Mouse (Mus musculus): ENCODE measurements around the gene Gdpd5. TPM values are rescaled to one million over a fixed set of nuclear protein-coding genes. Genes with fewer than 3 reads are reported as not detected.

The Gdpd5 gene
- total and polyA plus RNA-seq, 2 experiments from 2014 or later = 28.9 to 35.9 TPM

DNA sequence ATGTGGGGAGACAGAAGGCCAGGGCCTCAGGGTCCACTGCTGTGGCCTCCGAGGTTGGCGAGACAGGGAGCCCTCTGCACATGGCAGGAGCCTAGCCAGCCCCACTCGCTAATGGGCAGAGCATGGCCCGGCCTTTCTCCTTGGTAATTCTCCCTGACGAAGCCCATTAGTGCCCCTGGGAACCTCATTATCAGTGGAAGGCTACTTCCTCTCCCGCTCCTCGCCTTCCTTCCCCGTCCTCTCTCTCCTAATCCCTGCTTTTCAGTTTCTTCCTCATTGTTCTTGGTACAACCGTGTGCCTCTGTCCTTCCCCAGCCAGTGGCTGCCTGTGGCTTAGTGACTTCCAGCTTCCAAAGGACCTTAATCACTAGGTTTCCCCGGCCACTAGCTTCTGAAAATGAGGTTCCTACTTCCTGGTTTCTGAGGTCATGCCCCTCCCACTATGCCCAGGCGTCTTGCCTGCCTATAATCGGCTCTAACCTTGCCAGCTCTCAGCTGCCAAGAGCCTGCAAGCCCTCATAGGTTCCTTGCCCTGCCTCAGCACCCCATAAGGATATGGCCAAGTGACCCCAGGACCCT lies 53.5 kb downstream of the Gdpd5 start:
- no peak overlapping the region for H3K4me2 ChIP-seq (ENCODE audit: low read depth, low read length)
- TF ChIP-seq EP300 (IDR thresholded peaks at IDR 0.05; ENCODE audit: low read depth) (no peak), CTCF (IDR thresholded peaks at IDR 0.05; ENCODE audit: low read depth) (no peak)
- DNase-seq (ENCODE audit: low spot score) (no peak), ATAC-seq (ENCODE audit: insufficient read depth, low read depth) (no peak)
- H3K27ac ChIP-seq (ENCODE audit: low read depth) = peak overlapping the region; percentile 11; the same call in 1 of the 2 replicates
- H3K4me1 ChIP-seq (ENCODE audit: control insufficient read depth, insufficient read depth) = peaks cover 21% of the 10 kb centered on the region
- H3K4me3 ChIP-seq (ENCODE audit: low read depth, low read length) = no peak overlapping the region
- H3K9me3 ChIP-seq (replicated peaks; ENCODE audit: control insufficient read depth, low read length) = no peaks in the 10 kb centered on the region
- no peak overlapping the region for H3K9ac ChIP-seq (replicated peaks; ENCODE audit: low read depth, low read length)
- peaks cover 10% of the 10 kb centered on the region; the same call in 1 of the 2 replicates for H3K36me3 ChIP-seq (replicated peaks; ENCODE audit: control insufficient read depth, insufficient read depth, low read length)
- 57% methylated on average over 12 of the region's 12 CpGs for WGBS
- H3K27me3 ChIP-seq (ENCODE audit: control insufficient read depth, insufficient read depth, low read length) = no peaks in the 10 kb centered on the region

DNA sequence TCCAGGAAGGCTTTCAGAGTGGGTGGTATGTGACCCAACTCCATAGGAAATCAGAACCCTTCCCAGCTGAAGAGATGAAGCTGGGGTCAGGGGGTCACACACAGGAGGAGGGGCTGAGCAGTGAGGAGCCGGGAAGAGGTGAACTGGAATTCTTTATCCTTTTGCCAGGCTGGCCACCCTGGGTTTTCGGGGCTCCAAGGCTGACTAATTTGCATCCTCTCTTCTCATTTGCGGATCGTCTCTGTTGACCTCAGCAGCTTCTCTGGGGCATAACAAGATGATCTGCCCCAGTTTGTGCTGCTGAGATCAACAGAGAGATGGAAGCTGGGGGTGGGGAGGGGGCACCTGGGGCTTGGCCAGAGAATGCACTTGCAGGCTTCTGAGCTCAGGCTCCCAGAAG lies 55.3 kb downstream of the Gdpd5 start:
- Histone ChIP-seq H3K4me1 (ENCODE audit: control insufficient read depth, insufficient read depth) (peaks cover 27% of the 10 kb centered on the region), H3K27me3 (ENCODE audit: control insufficient read depth, insufficient read depth, low read length) (no peaks in the 10 kb centered on the region), H3K9me3 (replicated peaks; ENCODE audit: control insufficient read depth, low read length) (no peaks in the 10 kb centered on the region), H3K27ac (ENCODE audit: low read depth) (no peak overlapping the region), H3K9ac (replicated peaks; ENCODE audit: low read depth, low read length) (no peak overlapping the region), H3K4me3 (ENCODE audit: low read depth, low read length) (no peak overlapping the region), H3K4me2 (ENCODE audit: low read depth, low read length) (no peak overlapping the region), H3K36me3 (replicated peaks; ENCODE audit: control insufficient read depth, insufficient read depth, low read length) (peaks cover 10% of the 10 kb centered on the region; the same call in 1 of the 2 replicates)
- WGBS = 66% methylated on average over 4 of the region's 4 CpGs
- no peak for TF ChIP-seq EP300 (IDR thresholded peaks at IDR 0.05; ENCODE audit: low read depth)
- TF ChIP-seq CTCF (IDR thresholded peaks at IDR 0.05; ENCODE audit: low read depth) = no peak
- ATAC-seq (ENCODE audit: insufficient read depth, low read depth) (no peak), DNase-seq (ENCODE audit: low spot score) (no peak)

DNA sequence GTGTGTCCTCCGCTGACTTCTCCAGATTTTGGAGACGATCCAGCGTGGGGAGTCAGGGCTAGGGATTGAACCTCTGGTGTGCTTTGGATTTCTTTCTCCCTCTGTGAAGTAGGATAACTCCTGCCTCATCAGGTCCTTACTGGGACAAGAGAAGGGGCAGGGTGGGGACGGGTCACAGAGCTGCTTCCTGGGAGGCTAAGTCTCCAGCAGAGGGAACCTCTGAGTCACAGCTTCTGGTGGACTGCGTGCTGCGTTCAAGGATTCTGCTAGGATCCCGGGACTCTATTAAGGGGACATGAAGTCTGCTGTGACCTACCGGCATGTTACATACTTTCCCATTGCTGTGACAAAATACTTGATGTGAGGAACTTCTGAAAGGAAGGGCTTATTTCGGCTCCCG lies 57.7 kb downstream of the Gdpd5 start:
- H3K4me1 ChIP-seq (ENCODE audit: control insufficient read depth, insufficient read depth) = peaks cover 23% of the 10 kb centered on the region
- WGBS = 68% methylated on average over 10 of the region's 10 CpGs
- no peak for DNase-seq (ENCODE audit: low spot score)

DNA sequence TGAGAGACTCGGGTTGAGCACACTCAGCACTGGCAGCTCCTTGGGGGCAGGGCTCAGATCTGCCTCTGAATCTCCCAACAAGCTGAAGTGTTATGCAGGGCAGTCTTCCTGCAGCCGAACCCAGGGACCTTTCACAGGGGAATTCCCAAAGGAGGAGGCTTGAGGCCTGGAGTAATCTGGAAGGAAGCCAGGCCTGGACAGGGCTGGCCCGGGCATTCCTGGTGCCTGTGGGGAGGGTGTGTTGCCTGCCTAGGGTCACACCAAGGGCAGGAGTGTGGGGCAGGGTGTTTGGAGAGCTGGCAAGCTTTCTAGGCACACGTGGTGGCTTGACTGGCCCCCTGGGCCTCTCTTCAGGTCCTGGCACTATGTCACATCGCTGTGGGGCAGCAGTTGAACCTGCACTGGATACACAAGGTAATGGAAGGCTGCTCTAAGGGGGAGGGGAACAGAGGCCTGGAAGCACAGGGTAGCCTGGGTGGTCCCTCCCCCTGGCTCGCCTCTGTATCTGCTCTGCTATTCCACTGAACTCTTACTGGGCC lies 60.4 kb downstream of the Gdpd5 start:
- Histone ChIP-seq H3K4me3 (ENCODE audit: low read depth, low read length) (no peak overlapping the region), H3K36me3 (replicated peaks; ENCODE audit: control insufficient read depth, insufficient read depth, low read length) (peaks cover 16% of the 10 kb centered on the region), H3K27me3 (ENCODE audit: control insufficient read depth, insufficient read depth, low read length) (no peaks in the 10 kb centered on the region), H3K9me3 (replicated peaks; ENCODE audit: control insufficient read depth, low read length) (no peaks in the 10 kb centered on the region), H3K27ac (ENCODE audit: low read depth) (peak overlapping the region; percentile 84), H3K4me2 (ENCODE audit: low read depth, low read length) (peak overlapping the region; percentile 17; the same call in 1 of the 2 replicates), H3K4me1 (ENCODE audit: control insufficient read depth, insufficient read depth) (peaks cover 23% of the 10 kb centered on the region), H3K9ac (replicated peaks; ENCODE audit: low read depth, low read length) (peak overlapping the region; percentile 37; the same call in 1 of the 2 replicates)
- TF ChIP-seq EP300 (IDR thresholded peaks at IDR 0.05; ENCODE audit: low read depth) (peak; percentile 73), CTCF (IDR thresholded peaks at IDR 0.05; ENCODE audit: low read depth) (no peak)
- peak; percentile 97 for ATAC-seq (ENCODE audit: insufficient read depth, low read depth)
- WGBS = 8% methylated on average over 6 of the region's 6 CpGs
- peak; percentile 92 for DNase-seq (ENCODE audit: low spot score)

More for the DNA sequence above, 57.7 kb downstream of the Gdpd5 start:
- Histone ChIP-seq H3K4me3 (ENCODE audit: low read depth, low read length) (no peak overlapping the region), H3K4me2 (ENCODE audit: low read depth, low read length) (no peak overlapping the region), H3K27me3 (ENCODE audit: control insufficient read depth, insufficient read depth, low read length) (no peaks in the 10 kb centered on the region), H3K9me3 (replicated peaks; ENCODE audit: control insufficient read depth, low read length) (no peaks in the 10 kb centered on the region), H3K27ac (ENCODE audit: low read depth) (no peak overlapping the region), H3K9ac (replicated peaks; ENCODE audit: low read depth, low read length) (no peak overlapping the region), H3K36me3 (replicated peaks; ENCODE audit: control insufficient read depth, insufficient read depth, low read length) (peaks cover 10% of the 10 kb centered on the region; the same call in 1 of the 2 replicates)
- TF ChIP-seq CTCF (IDR thresholded peaks at IDR 0.05; ENCODE audit: low read depth) = peak; percentile 45
- TF ChIP-seq EP300 (IDR thresholded peaks at IDR 0.05; ENCODE audit: low read depth) = no peak
- no peak for ATAC-seq (ENCODE audit: insufficient read depth, low read depth)

DNA sequence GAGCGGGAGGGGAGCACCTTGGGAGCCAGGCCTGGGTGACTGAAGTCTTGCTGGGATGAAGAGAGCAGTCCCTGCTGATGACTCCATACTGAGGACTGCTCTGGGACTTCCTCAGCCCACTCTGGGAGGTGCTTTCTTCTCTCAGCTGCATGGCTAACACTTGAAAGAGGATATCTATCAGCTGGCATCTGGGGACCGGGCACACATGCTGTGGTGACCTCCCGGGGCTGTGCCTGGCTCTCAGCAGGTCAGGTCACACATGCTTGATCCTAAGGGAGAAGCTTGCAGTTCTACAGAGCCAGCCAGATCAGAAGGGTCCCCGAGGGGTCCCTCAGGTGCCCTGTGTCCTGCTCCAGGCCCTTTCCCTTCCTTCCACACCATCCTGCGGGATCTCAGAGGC lies 62.0 kb downstream of the Gdpd5 start:
- ATAC-seq (ENCODE audit: insufficient read depth, low read depth) (no peak), DNase-seq (ENCODE audit: low spot score) (no peak)
- TF ChIP-seq EP300 (IDR thresholded peaks at IDR 0.05; ENCODE audit: low read depth) (no peak), CTCF (IDR thresholded peaks at IDR 0.05; ENCODE audit: low read depth) (no peak)
- H3K4me2 ChIP-seq (ENCODE audit: low read depth, low read length) = no peak overlapping the region
- WGBS = 46% methylated on average over 5 of the region's 5 CpGs
- no peaks in the 10 kb centered on the region for H3K9me3 ChIP-seq (replicated peaks; ENCODE audit: control insufficient read depth, low read length)
- peaks cover 12% of the 10 kb centered on the region for H3K36me3 ChIP-seq (replicated peaks; ENCODE audit: control insufficient read depth, insufficient read depth, low read length)
- H3K4me1 ChIP-seq (ENCODE audit: control insufficient read depth, insufficient read depth) = peaks cover 23% of the 10 kb centered on the region
- 0 out of 2 replicates have a peak overlapping the region, but pooled peaks have one; percentile 16 for H3K27ac ChIP-seq (ENCODE audit: low read depth)
- H3K9ac ChIP-seq (replicated peaks; ENCODE audit: low read depth, low read length) = no peak overlapping the region; the same call in 1 of the 2 replicates
- no peak overlapping the region for H3K4me3 ChIP-seq (ENCODE audit: low read depth, low read length)
- no peaks in the 10 kb centered on the region for H3K27me3 ChIP-seq (ENCODE audit: control insufficient read depth, insufficient read depth, low read length)
